Mouse (Mus musculus): ENCODE data around the gene Magea8. TPM values are rescaled to one million over a fixed set of nuclear protein-coding genes. Genes with fewer than 3 reads are reported as not detected.
"Not testable (repeated sequence)": the region's sequence is repeated elsewhere in the genome, so short reads cannot be mapped to it uniquely, and the experiment has no call there.

The Magea8 gene
- not detected in 2 replicates for polyA plus RNA-seq (2016; fragmentation: Nextera tagmentation; extraction: Ambion mirVana)

GRCm38 (mm10) chrX:154995750-154996149 is at the start of gene Magea8:
Gene Magea8 (minus strand): TSS chrX:154995850.
- H3K4me1 ChIP-seq; H3K27me3 ChIP-seq; H3K36me3 ChIP-seq; H3K9ac ChIP-seq; H3K4me2 ChIP-seq (replicated peaks); H3K9me3 ChIP-seq (replicated peaks); H3K27ac ChIP-seq; ATAC-seq (ENCODE audit: low FRiP score); H3K4me3 ChIP-seq: not testable (repeated sequence)
- WGBS: 88% methylated on average over 11 of the region's 11 CpGs

- H3K27me3 ChIP-seq; H3K27ac ChIP-seq; H3K4me2 ChIP-seq (replicated peaks); H3K9me3 ChIP-seq (replicated peaks); H3K9ac ChIP-seq; H3K4me1 ChIP-seq; H3K36me3 ChIP-seq; ATAC-seq (ENCODE audit: low FRiP score); H3K4me3 ChIP-seq: not testable (repeated sequence)
- WGBS: 55% methylated on average over 1 of the region's 1 CpGs
Observed at GRCm38 (mm10) chrX:154949405-154949804, 46.2 kb downstream of the Magea8 start, which contains the start of gene Magea3. Gene Magea3 (minus strand): TSS chrX:154949505.

GRCm38 (mm10) chrX:154935887-154936286 is 59.8 kb downstream of the Magea8 start, which contains the start of gene Magea6:
Gene Magea6 (minus strand): TSS chrX:154935987.
- not testable (repeated sequence) for H3K36me3 ChIP-seq; H3K27me3 ChIP-seq; ATAC-seq (ENCODE audit: low FRiP score); H3K4me1 ChIP-seq; H3K4me2 ChIP-seq (replicated peaks); H3K9me3 ChIP-seq (replicated peaks); H3K4me3 ChIP-seq; H3K27ac ChIP-seq; H3K9ac ChIP-seq
- 55% methylated on average over 1 of the region's 1 CpGs for WGBS

Other genes starting within 250 kb of the Magea8 start
- not detected in 2 replicates for gene Cldn34b1, start 105.6 kb downstream of the Magea8 start, polyA plus RNA-seq (2016; fragmentation: Nextera tagmentation; extraction: Ambion mirVana)
- not detected in 2 replicates for gene Magea6, start 59.9 kb downstream of the Magea8 start, polyA plus RNA-seq (2016; fragmentation: Nextera tagmentation; extraction: Ambion mirVana)
- not detected in 2 replicates for gene Magea3, start 46.3 kb downstream of the Magea8 start, polyA plus RNA-seq (2016; fragmentation: Nextera tagmentation; extraction: Ambion mirVana)
- not detected in 2 replicates for gene Magea5, start 67.3 kb upstream of the Magea8 start, polyA plus RNA-seq (2016; fragmentation: Nextera tagmentation; extraction: Ambion mirVana)
- gene Magea1, start 93.9 kb upstream of the Magea8 start, polyA plus RNA-seq (2016; fragmentation: Nextera tagmentation; extraction: Ambion mirVana): not detected in 2 replicates
- gene Magea2, start 97.8 kb upstream of the Magea8 start, polyA plus RNA-seq (2016; fragmentation: Nextera tagmentation; extraction: Ambion mirVana): not detected in 2 replicates
- not detected in 2 replicates for gene Cldn34b2, start 132.6 kb upstream of the Magea8 start, polyA plus RNA-seq (2016; fragmentation: Nextera tagmentation; extraction: Ambion mirVana)
- 72.1 and 78.5 TPM in 2 replicates for gene Sat1, start 220.6 kb upstream of the Magea8 start, polyA plus RNA-seq (2016; fragmentation: Nextera tagmentation; extraction: Ambion mirVana)